Mouse (Mus musculus): ENCODE measurements at regions not wholly inside any gene's neighbourhood (a gene's known extent, or its start where the extent isn't known, plus 50 kb on each side); places are given as distances from the start of the nearest gene placed in this dataset.

DNA sequence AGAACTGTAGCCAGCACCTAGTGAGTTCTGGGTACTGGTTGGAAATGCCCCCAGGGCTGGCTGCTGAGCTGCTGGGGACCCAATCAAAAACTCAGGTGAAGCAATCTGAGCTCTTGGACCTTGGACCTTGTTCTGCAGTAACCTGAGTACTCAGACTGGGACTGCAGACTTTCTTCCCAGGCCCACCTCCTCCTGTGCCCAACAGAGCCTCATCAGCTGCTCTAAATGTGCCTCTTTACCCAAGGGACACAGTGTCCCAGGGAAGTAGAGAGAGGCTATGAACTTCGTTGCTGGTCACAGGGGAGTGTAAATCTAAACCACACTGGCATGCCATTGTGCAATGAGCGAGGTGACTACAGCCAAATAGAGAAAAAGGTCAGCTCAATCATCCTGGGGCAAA lies 277.6 kb upstream of the Zmiz1 start:
- Histone ChIP-seq H3K4me2 (replicated peaks; ENCODE audit: low read depth, low read length) (no peak overlapping the region), H3K9ac (replicated peaks; ENCODE audit: low read depth, low read length) (no peak overlapping the region), H3K36me3 (ENCODE audit: control insufficient read depth, insufficient read depth, low read length) (no peaks in the 10 kb centered on the region), H3K4me3 (ENCODE audit: low read depth, low read length) (no peak overlapping the region), H3K27me3 (ENCODE audit: control insufficient read depth, insufficient read depth, low read length) (no peaks in the 10 kb centered on the region), H3K27ac (ENCODE audit: low read length) (no peak overlapping the region), H3K4me1 (ENCODE audit: control insufficient read depth, insufficient read depth, low read length) (peaks cover 11% of the 10 kb centered on the region), H3K9me3 (ENCODE audit: control insufficient read depth, low read depth, low read length) (no peaks in the 10 kb centered on the region)
- ATAC-seq (ENCODE audit: insufficient number of reproducible peaks, insufficient read depth, low FRiP score, low read depth), result peak; percentile 64
- 53% methylated on average over 2 of the region's 2 CpGs for WGBS

DNA sequence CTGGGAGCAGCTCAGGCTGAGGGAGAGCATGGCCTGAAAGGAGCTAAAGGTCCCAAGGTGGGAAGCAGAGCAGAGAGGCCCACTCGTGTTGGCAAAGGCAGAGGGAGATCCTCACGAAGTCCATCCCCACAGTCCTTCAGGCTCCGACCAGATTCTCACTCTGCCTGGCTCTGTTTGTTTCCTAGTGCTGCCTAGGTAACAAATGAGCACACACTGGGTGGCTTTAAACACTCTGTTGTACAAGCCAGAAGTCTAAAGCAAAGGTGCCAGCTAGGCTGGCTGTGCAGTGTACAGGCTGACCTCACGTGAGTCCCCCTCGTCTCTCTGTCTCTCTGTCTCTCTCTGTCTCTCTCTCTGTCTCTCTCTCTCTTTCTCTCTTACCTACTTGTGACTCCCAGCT lies 274.9 kb upstream of the Zmiz1 start:
- 55% methylated on average over 5 of the region's 5 CpGs for WGBS
- Histone ChIP-seq H3K9ac (replicated peaks; ENCODE audit: low read depth, low read length) (no peak overlapping the region), H3K4me1 (ENCODE audit: control insufficient read depth, insufficient read depth, low read length) (peaks cover 16% of the 10 kb centered on the region), H3K4me2 (replicated peaks; ENCODE audit: low read depth, low read length) (no peak overlapping the region), H3K27ac (ENCODE audit: low read length) (no peak overlapping the region), H3K27me3 (ENCODE audit: control insufficient read depth, insufficient read depth, low read length) (no peaks in the 10 kb centered on the region), H3K4me3 (ENCODE audit: low read depth, low read length) (no peak overlapping the region), H3K36me3 (ENCODE audit: control insufficient read depth, insufficient read depth, low read length) (no peaks in the 10 kb centered on the region), H3K9me3 (ENCODE audit: control insufficient read depth, low read depth, low read length) (no peaks in the 10 kb centered on the region)
- no peak for ATAC-seq (ENCODE audit: insufficient number of reproducible peaks, insufficient read depth, low FRiP score, low read depth)

GRCm38 (mm10) chr14:25184875-25185274 lies 274.1 kb upstream of the Zmiz1 start:
- Histone ChIP-seq H3K4me2 (replicated peaks; ENCODE audit: low read depth, low read length) (no peak overlapping the region), H3K4me3 (ENCODE audit: low read depth, low read length) (no peak overlapping the region), H3K9ac (replicated peaks; ENCODE audit: low read depth, low read length) (no peak overlapping the region), H3K27me3 (ENCODE audit: control insufficient read depth, insufficient read depth, low read length) (no peaks in the 10 kb centered on the region), H3K27ac (ENCODE audit: low read length) (no peak overlapping the region), H3K9me3 (ENCODE audit: control insufficient read depth, low read depth, low read length) (no peaks in the 10 kb centered on the region), H3K4me1 (ENCODE audit: control insufficient read depth, insufficient read depth, low read length) (peaks cover 16% of the 10 kb centered on the region), H3K36me3 (ENCODE audit: control insufficient read depth, insufficient read depth, low read length) (no peaks in the 10 kb centered on the region)
- no peak for ATAC-seq (ENCODE audit: insufficient number of reproducible peaks, insufficient read depth, low FRiP score, low read depth)
- 79% methylated on average over 1 of the region's 1 CpGs for WGBS

DNA sequence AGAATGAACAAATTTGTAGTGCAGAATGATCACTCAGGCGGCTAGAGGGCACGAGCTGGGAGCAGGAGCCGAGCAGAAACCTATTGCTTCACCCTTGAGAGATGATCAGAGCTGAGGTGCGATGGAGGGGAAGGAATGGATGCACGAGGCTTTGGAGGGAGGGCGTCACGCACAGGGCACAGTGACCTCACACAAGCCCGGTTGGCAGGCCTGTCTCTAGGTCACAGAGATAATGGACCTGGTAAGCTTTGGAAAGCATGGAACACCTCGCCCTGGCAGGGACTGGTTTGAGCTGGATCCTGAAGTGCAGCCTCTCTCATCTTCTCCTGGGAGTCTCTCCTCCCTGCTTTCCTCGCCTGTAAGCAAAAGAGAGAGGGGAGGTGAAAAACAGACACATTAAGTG lies 273.4 kb upstream of the Zmiz1 start:
- Histone ChIP-seq H3K27ac (ENCODE audit: low read length) (peak overlapping the region; percentile 52; the same call in 1 of the 2 replicates), H3K4me3 (ENCODE audit: low read depth, low read length) (no peak overlapping the region), H3K4me1 (ENCODE audit: control insufficient read depth, insufficient read depth, low read length) (peaks cover 16% of the 10 kb centered on the region), H3K9ac (replicated peaks; ENCODE audit: low read depth, low read length) (no peak overlapping the region), H3K4me2 (replicated peaks; ENCODE audit: low read depth, low read length) (no peak overlapping the region), H3K36me3 (ENCODE audit: control insufficient read depth, insufficient read depth, low read length) (no peaks in the 10 kb centered on the region), H3K9me3 (ENCODE audit: control insufficient read depth, low read depth, low read length) (no peaks in the 10 kb centered on the region), H3K27me3 (ENCODE audit: control insufficient read depth, insufficient read depth, low read length) (no peaks in the 10 kb centered on the region)
- WGBS, result 52% methylated on average over 10 of the region's 10 CpGs
- no peak for ATAC-seq (ENCODE audit: insufficient number of reproducible peaks, insufficient read depth, low FRiP score, low read depth)

DNA sequence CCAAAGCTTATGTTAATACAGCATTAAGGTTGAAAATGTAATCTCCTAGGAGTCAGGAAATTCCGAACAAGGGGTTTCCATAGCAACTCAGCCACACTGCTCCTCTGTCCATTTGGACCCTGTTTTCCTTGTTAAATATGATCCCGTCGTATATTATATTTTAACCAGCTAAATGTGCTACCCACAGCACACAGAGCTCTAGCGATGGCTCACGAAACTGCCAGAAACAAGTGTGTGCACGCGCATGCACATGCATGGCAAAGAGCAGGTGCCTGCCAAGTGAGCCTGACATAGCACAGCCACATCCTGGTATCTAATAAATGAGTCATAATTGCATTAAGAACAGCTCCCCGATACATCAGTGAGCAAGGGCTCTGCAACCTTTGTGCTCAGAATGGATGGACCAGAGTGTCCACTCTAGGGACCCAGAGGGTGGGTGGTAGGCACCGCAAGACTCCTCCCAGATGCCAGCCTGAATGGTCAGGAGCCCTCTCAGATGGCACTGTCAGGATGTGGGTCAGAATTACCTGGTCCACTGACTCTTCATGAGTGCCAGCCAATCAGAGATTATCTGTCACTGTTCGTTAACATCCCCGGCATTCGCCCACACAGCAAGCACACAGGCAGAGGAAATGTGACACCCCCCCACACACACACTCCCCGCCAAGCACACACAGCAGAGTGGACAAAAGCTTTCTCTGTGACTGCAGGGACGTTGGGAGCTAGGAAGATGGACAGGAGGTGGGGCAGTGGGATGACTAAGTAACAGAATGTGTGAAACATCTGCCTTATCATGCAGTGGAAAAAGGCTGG lies 272.8 kb upstream of the Zmiz1 start:
- Histone ChIP-seq H3K9ac (replicated peaks; ENCODE audit: low read depth, low read length) (no peak overlapping the region), H3K27ac (ENCODE audit: low read length) (peak overlapping the region; percentile 52; the same call in 1 of the 2 replicates), H3K36me3 (ENCODE audit: control insufficient read depth, insufficient read depth, low read length) (no peaks in the 10 kb centered on the region), H3K9me3 (ENCODE audit: control insufficient read depth, low read depth, low read length) (no peaks in the 10 kb centered on the region), H3K4me2 (replicated peaks; ENCODE audit: low read depth, low read length) (no peak overlapping the region), H3K4me3 (ENCODE audit: low read depth, low read length) (no peak overlapping the region), H3K27me3 (ENCODE audit: control insufficient read depth, insufficient read depth, low read length) (no peaks in the 10 kb centered on the region), H3K4me1 (ENCODE audit: control insufficient read depth, insufficient read depth, low read length) (peaks cover 16% of the 10 kb centered on the region)
- no peak; the same call in 1 of the 2 replicates for ATAC-seq (ENCODE audit: insufficient number of reproducible peaks, insufficient read depth, low FRiP score, low read depth)
- 39% methylated on average over 14 of the region's 14 CpGs for WGBS

DNA sequence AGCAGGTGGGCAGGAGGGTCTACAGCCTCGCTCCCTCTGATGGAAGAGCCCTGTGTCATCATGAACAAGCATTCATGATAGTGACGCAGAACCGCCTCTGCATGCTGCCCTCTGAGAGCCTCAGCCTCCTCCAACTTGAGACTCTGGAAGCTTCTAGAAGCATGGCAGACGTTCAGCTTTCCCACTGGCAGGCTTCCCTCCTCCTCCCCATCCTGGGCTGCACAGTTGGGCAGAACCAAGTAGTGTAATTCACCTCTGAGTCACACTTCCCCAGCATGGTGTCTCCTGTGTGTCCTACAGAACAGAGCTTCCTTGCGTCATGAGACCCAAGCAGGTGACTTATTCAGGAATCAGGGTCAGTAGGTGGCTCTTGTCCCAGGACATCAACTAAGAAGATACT lies 271.3 kb upstream of the Zmiz1 start:
- Histone ChIP-seq H3K4me3 (ENCODE audit: low read depth, low read length) (no peak overlapping the region), H3K27me3 (ENCODE audit: control insufficient read depth, insufficient read depth, low read length) (no peaks in the 10 kb centered on the region), H3K36me3 (ENCODE audit: control insufficient read depth, insufficient read depth, low read length) (no peaks in the 10 kb centered on the region), H3K4me2 (replicated peaks; ENCODE audit: low read depth, low read length) (no peak overlapping the region), H3K9ac (replicated peaks; ENCODE audit: low read depth, low read length) (no peak overlapping the region), H3K9me3 (ENCODE audit: control insufficient read depth, low read depth, low read length) (no peaks in the 10 kb centered on the region), H3K4me1 (ENCODE audit: control insufficient read depth, insufficient read depth, low read length) (peaks cover 16% of the 10 kb centered on the region), H3K27ac (ENCODE audit: low read length) (no peak overlapping the region)
- 83% methylated on average over 5 of the region's 5 CpGs for WGBS
- ATAC-seq (ENCODE audit: insufficient number of reproducible peaks, insufficient read depth, low FRiP score, low read depth), result no peak

DNA sequence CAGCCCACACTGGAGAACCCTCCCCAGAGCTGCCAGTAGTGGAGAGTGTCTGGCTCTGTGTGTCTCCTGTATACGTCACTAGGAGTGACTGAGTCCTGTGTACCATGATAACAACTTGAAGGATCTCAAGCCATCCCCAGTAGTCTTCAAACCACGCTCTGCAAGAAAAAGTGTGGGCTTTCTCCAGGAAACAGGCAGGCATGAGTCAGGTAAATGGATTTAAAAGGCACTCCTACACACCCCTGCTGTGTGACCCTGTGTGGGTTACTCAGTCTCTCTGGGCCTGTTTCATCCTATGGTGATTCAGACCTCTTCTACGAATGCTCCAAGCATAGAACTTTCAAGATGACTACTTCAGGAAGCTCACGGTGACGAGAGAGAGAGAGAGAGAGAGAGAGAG lies 269.7 kb upstream of the Zmiz1 start:
- no peaks in the 10 kb centered on the region for H3K27me3 ChIP-seq (ENCODE audit: control insufficient read depth, insufficient read depth, low read length)
- H3K4me2 ChIP-seq (replicated peaks; ENCODE audit: low read depth, low read length), result no peak overlapping the region
- H3K36me3 ChIP-seq (ENCODE audit: control insufficient read depth, insufficient read depth, low read length), result no peaks in the 10 kb centered on the region
- H3K4me1 ChIP-seq (ENCODE audit: control insufficient read depth, insufficient read depth, low read length), result peaks cover 16% of the 10 kb centered on the region
- 82% methylated on average over 5 of the region's 5 CpGs for WGBS
- H3K4me3 ChIP-seq (ENCODE audit: low read depth, low read length), result no peak overlapping the region
- no peak overlapping the region for H3K27ac ChIP-seq (ENCODE audit: low read length)
- H3K9me3 ChIP-seq (ENCODE audit: control insufficient read depth, low read depth, low read length), result no peaks in the 10 kb centered on the region
- ATAC-seq (ENCODE audit: insufficient number of reproducible peaks, insufficient read depth, low FRiP score, low read depth), result no peak
- H3K9ac ChIP-seq (replicated peaks; ENCODE audit: low read depth, low read length), result no peak overlapping the region

- 90% methylated on average over 10 of the region's 10 CpGs for WGBS
- Histone ChIP-seq H3K9ac (replicated peaks; ENCODE audit: low read depth, low read length) (no peak overlapping the region), H3K4me2 (replicated peaks; ENCODE audit: low read depth, low read length) (no peak overlapping the region), H3K9me3 (ENCODE audit: control insufficient read depth, low read depth, low read length) (no peaks in the 10 kb centered on the region), H3K4me1 (ENCODE audit: control insufficient read depth, insufficient read depth, low read length) (peaks cover 10% of the 10 kb centered on the region), H3K36me3 (ENCODE audit: control insufficient read depth, insufficient read depth, low read length) (no peaks in the 10 kb centered on the region), H3K27ac (ENCODE audit: low read length) (no peak overlapping the region), H3K27me3 (ENCODE audit: control insufficient read depth, insufficient read depth, low read length) (no peaks in the 10 kb centered on the region), H3K4me3 (ENCODE audit: low read depth, low read length) (no peak overlapping the region)
- no peak for ATAC-seq (ENCODE audit: insufficient number of reproducible peaks, insufficient read depth, low FRiP score, low read depth)
Observed at GRCm38 (mm10) chr14:25190680-25191270, 268.2 kb upstream of the Zmiz1 start.
